Mouse (Mus musculus): ENCODE data around the gene Ptprd.

The Ptprd gene

GRCm38 (mm10) chr4:76422113-76422512 lies 1789.6 kb downstream of the Ptprd start:
- in situ Hi-C loops (cut with MboI; ENCODE audit: unreplicated experiment in 2 of 2), result no loop called here

DNA sequence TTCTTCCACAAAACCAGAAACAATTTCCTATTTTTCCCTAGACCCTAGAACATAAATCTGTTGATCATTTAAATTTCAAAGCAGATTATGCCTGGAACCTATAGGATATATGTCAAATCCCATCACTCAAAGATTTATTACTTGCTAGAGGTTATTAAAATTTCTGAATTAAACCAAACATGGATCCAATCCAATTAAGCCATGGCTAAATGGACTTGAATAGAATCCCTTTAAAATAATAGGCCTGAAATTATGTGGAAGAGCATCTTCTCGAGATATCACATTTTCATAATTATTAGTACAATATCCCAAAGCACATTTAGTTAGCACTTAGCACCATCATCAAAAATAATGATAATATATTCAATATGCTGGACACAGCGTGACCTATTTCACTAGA lies 1792.1 kb downstream of the Ptprd start:
- in situ Hi-C loops (cut with MboI; ENCODE audit: unreplicated experiment in 2 of 2), result no loop called here

GRCm38 (mm10) chr4:76417676-76418075 lies 1794.1 kb downstream of the Ptprd start:
- in situ Hi-C loops (cut with MboI; ENCODE audit: unreplicated experiment in 2 of 2), result no loop called here

GRCm38 (mm10) chr4:76415624-76416023 lies 1796.1 kb downstream of the Ptprd start:
- in situ Hi-C loops (cut with MboI; ENCODE audit: unreplicated experiment in 2 of 2), result no loop called here

DNA sequence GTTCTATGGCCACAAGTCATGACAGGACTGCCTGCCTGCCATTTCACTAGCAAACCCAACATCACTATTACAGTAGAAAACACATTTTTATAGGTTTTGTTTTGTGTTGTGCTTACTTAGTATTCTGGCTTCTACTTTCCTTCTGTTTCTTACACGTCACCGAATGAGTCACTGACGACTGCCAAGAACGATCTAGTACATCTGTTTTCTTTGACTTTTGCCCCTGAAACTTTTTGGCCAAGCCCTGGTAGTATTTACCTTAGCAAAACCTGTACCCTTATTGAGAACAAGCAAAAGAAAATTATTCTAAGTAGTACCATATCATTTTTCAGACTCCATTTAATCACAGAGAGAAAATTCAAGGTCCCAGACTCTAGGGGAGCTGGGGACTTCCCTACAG lies 1797.2 kb downstream of the Ptprd start:
- in situ Hi-C loops (cut with MboI; ENCODE audit: unreplicated experiment in 2 of 2), result no loop called here

GRCm38 (mm10) chr4:76410053-76410452 lies 1801.7 kb downstream of the Ptprd start:
- in situ Hi-C loops (cut with MboI; ENCODE audit: unreplicated experiment in 2 of 2), result no loop called here

- in situ Hi-C loops (cut with MboI; ENCODE audit: unreplicated experiment in 2 of 2), result no loop called here
Measured at GRCm38 (mm10) chr4:76409159-76409558, 1802.6 kb downstream of the Ptprd start.

DNA sequence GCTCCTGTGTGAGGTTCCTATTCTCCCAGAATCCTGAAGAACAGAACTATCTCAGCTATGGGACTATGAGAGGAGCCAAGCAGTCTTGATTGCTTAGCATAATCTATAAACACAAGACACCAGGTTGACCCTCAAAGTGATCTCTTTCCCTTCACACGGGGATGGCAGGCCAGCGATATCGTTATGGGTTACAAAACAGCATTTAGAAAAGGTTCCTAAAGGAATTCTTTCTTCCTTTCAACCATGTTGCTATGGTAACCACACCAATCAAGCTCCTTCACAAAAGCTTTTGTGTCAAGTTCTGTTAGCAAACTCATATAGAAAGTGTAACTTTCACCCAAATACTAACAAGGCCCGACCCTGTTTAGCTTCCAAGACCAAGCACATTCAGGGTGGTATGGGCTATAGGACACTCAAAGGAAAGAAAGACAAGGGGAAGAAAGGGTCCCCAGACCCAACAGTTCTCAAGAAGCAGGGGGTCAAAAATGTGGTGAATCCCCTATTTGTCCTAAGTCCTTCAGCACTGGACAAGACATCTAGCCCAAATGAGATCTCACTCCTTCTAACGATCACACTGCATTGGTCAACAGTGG lies 1805.8 kb downstream of the Ptprd start:
- in situ Hi-C loops (cut with MboI; ENCODE audit: unreplicated experiment in 2 of 2), result no loop called here

DNA sequence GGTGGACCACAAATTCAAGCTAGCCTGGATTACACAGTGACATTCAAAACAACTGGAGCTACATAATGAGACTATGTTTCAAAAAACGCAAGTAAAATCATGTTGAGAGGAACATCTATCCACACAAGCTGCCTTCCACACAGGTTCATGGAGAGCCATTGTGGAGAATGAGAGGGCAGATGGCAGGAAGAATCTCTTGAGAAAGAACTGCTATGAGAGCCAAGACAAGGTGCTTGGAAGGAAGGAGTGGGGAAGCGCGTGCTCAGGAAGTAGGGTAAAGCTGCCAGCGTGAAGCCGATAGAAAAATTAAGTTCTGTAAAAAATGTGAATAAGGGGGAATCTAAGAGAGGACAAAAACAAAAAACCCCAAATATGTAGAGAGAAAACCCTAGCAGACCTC lies 1808.5 kb downstream of the Ptprd start:
- in situ Hi-C loops (cut with MboI; ENCODE audit: unreplicated experiment in 2 of 2), result no loop called here

DNA sequence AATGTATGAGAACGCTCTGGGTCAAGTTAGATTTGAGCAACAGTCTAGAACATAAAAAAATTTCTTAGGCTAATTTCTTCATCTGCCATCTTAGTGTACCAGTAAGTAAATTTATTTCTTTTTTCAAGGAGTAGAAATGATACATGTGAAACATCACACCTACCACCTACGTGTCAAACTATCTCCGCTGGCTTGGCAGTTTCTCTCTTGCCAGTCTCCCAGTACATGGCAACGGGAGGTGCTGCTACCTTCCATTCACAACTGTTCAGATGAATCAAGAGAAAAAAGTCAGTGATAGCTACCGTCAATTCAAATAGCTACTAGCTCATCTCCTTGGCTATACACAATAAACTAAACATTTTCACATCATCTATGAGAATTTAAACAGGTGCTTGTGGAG lies 1823.9 kb downstream of the Ptprd start:
- in situ Hi-C loops (cut with MboI; ENCODE audit: unreplicated experiment in 2 of 2), result no loop called here

GRCm38 (mm10) chr4:76386978-76387824 lies 1824.6 kb downstream of the Ptprd start:
- in situ Hi-C loops (cut with MboI; ENCODE audit: unreplicated experiment in 2 of 2), result no loop called here

DNA sequence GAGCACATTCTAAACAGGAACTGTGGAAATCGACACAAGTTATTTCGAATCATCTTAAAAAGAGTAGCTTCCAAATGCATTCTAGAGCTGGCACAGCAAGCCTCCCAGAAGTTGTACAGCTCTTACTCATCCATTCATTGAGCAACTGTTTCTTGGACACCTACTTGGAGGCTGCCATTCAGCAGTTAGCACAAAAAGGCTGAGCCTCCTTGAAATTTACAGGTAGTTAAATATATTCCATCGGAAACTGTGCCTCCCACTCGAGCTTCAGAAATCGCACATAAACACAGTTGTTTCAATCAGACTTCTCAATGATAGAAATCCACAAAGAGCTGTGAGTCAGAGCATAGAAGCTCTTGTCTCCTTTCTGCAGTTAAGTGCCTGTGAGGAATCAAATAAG lies 1825.9 kb downstream of the Ptprd start:
- in situ Hi-C loops (cut with MboI; ENCODE audit: unreplicated experiment in 2 of 2), result no loop called here

- in situ Hi-C loops (cut with MboI; ENCODE audit: unreplicated experiment in 2 of 2), result no loop called here
Measured at GRCm38 (mm10) chr4:76380312-76380917, 1831.3 kb downstream of the Ptprd start.

- in situ Hi-C loops (cut with MboI; ENCODE audit: unreplicated experiment in 2 of 2), result no loop called here
Measured at GRCm38 (mm10) chr4:76370041-76370880, 1841.5 kb downstream of the Ptprd start.

GRCm38 (mm10) chr4:76369101-76369500 lies 1842.7 kb downstream of the Ptprd start:
- in situ Hi-C loops (cut with MboI; ENCODE audit: unreplicated experiment in 2 of 2), result no loop called here

DNA sequence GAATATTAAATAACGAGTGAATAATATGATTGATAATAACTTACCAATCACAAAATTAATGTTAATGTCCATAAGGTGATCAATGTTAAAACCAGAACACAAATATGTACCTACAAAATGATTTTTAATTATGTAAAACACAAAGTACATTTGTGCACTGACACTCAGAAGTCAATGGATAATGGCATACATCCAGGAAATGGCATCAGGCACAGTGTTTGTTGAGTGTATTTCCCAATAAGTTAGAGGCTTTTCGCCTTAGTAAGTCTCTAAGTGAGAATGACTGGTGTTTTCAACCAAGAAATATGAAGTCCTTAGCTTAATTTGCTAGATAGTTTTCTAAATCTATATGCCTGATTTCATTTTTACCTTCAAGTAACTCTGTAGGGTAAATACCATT lies 1843.5 kb downstream of the Ptprd start:
- in situ Hi-C loops (cut with MboI; ENCODE audit: unreplicated experiment in 2 of 2), result no loop called here

- in situ Hi-C loops (cut with MboI; ENCODE audit: unreplicated experiment in 2 of 2), result no loop called here
Measured at GRCm38 (mm10) chr4:76367285-76367684, 1844.5 kb downstream of the Ptprd start.

DNA sequence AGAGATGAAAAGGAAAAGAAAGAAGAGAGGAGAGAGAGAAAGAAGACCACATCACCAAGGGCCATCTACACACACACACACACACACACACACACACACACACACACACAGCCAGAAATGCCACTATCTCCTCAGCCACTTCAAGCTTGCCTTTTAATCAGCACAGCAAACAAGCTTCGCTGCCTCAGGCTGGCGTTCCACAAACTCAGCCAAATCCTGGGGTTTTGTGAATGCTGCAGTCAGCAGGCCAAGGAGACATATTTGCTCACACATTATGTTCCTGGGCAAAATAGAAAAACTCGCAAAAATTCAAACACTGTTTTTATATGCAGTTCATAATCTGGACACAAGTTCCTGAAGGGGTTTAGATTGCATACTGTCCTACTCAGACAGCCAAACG lies 1845.9 kb downstream of the Ptprd start:
- in situ Hi-C loops (cut with MboI; ENCODE audit: unreplicated experiment in 2 of 2), result no loop called here

GRCm38 (mm10) chr4:76361546-76361945 lies 1850.2 kb downstream of the Ptprd start:
- in situ Hi-C loops (cut with MboI; ENCODE audit: unreplicated experiment in 2 of 2), result no loop called here

GRCm38 (mm10) chr4:76354167-76354566 lies 1857.6 kb downstream of the Ptprd start:
- in situ Hi-C loops (cut with MboI; ENCODE audit: unreplicated experiment in 2 of 2), result no loop called here

GRCm38 (mm10) chr4:76352468-76352867 lies 1859.3 kb downstream of the Ptprd start:
- in situ Hi-C loops (cut with MboI; ENCODE audit: unreplicated experiment in 2 of 2), result no loop called here

All from v-Abl transformed pro-B cells (cell line).